Mouse (Mus musculus) liver, embryonic 14.5 days (tissue): ENCODE measurements at regions not wholly inside any gene's neighbourhood (a gene's known extent, or its start where the extent isn't known, plus 50 kb on each side); places are given as distances from the start of the nearest gene placed in this dataset.

Experiments
- ATAC-seq: fragments of 200-750 bp; cut with Nextera tagmentation; 2 replicates; pipeline ENCODE4 v1.8.0; 2017; ENCODE audit warnings: moderate number of reproducible peaks, mild to moderate bottlenecking, moderate library complexity; ENCODE audit not compliant: insufficient read depth
- DNase-seq, 3 experiments: peaks; one replicate each; pipeline ENCODE4 v3.0.0-alpha.2; 2012 to 2013; ENCODE audit warnings: low read depth in 3 of 3, low spot score in 3 of 3
- H3K27ac ChIP-seq: fragments of 300-500 bp; sonication (generic); 2 replicates; pipeline ENCODE4 v1.5.1; 2014; ENCODE audit warnings: moderate library complexity, mild to moderate bottlenecking, control low read depth, inconsistent platforms
- H3K27me3 ChIP-seq: fragments of 300-500 bp; sonication (generic); 2 replicates; pipeline ENCODE4 v1.6.1; 2014; ENCODE audit warnings: mild to moderate bottlenecking, low read length, moderate library complexity; ENCODE audit not compliant: control insufficient read depth, insufficient read depth
- H3K36me3 ChIP-seq: fragments of 300-500 bp; sonication (generic); replicated peaks from 2 replicates; pipeline ENCODE4 v1.6.1; 2014; ENCODE audit warnings: low read depth; ENCODE audit not compliant: control insufficient read depth, insufficient read depth
- H3K4me1 ChIP-seq, 2 experiments: fragments of 200-500 bp in 1 of 2; fragments of 300-500 bp in 1 of 2; sonication (generic) in 1 of 2; replicated peaks; 2 replicates each; pipeline ENCODE4 v1.6.1; 2012 to 2014; ENCODE audit warnings: antibody characterized with exemption in 1 of 2, inconsistent platforms in 1 of 2, low read length in 1 of 2; ENCODE audit not compliant: control insufficient read depth in 2 of 2, insufficient read depth in 2 of 2
- H3K4me2 ChIP-seq: fragments of 300-500 bp; sonication (generic); 2 replicates; pipeline ENCODE4 v1.6.1; 2014; ENCODE audit warnings: low read depth, mild to moderate bottlenecking, control low read depth, moderate library complexity
- H3K4me3 ChIP-seq, 2 experiments: fragments of 200-500 bp in 1 of 2; fragments of 300-500 bp in 1 of 2; sonication (generic) in 1 of 2; 2 replicates each; pipeline ENCODE4 v1.5.1; 2012 to 2014; ENCODE audit warnings: low read depth in 2 of 2, low read length in 2 of 2, mild to moderate bottlenecking in 2 of 2, control low read depth in 1 of 2, inconsistent platforms in 1 of 2, moderate library complexity in 1 of 2; ENCODE audit not compliant: insufficient read depth in 1 of 2
- H3K9ac ChIP-seq: fragments of 300-500 bp; sonication (generic); replicated peaks from 2 replicates; pipeline ENCODE4 v1.6.1; 2014; ENCODE audit warnings: mild to moderate bottlenecking, control low read depth, moderate library complexity
- H3K9me3 ChIP-seq: fragments of 300-500 bp; sonication (generic); 2 replicates; pipeline ENCODE4 v1.6.1; 2016; ENCODE audit warnings: low read length, mixed read lengths; ENCODE audit not compliant: control insufficient read depth
- CTCF ChIP-seq: IDR thresholded peaks from 2 replicates; pipeline ENCODE4 v1.5.1; 2016; ENCODE audit warnings: antibody characterized with exemption, low read depth, control low read depth
- EP300 ChIP-seq: IDR thresholded peaks from 2 replicates; pipeline ENCODE4 v1.6.1; 2016; ENCODE audit warnings: antibody characterized with exemption, low read depth
- whole genome bisulfite sequencing: fragments of 180-500 bp; shearing (Covaris S2); extraction: QIAGEN DNeasy Blood & Tissue Kit; methylation state at CpG from one replicate; pipeline ENCODE4 v1.1.7; 2014; ENCODE audit not compliant: insufficient replicate concordance; 5-methylcytosine and 5-hydroxymethylcytosine counted together

- H3K9ac ChIP-seq: no peak overlapping the region
- no peak overlapping the region for H3K27ac ChIP-seq
- H3K9me3 ChIP-seq: no peaks in the 10 kb centered on the region
- WGBS: 52% methylated on average over 1 of the region's 1 CpGs
- ATAC-seq: no peak
- no peak overlapping the region for H3K4me3 ChIP-seq
- TF ChIP-seq CTCF: no peak
- TF ChIP-seq EP300: no peak
- H3K4me1 ChIP-seq: 0 out of 4 replicates have a peak, but pooled peaks cover 0 to 2% of the 10 kb centered on the region in 2 experiments
- DNase-seq: no peak
- no peak overlapping the region for H3K4me2 ChIP-seq
- no peaks in the 10 kb centered on the region for H3K36me3 ChIP-seq
- no peaks in the 10 kb centered on the region for H3K27me3 ChIP-seq
These were observed 187.3 kb downstream of the Gm11146 start for GRCm38 (mm10) chr16:77414562-77414961.

GRCm38 (mm10) chr16:77409168-77409567, 192.7 kb downstream of the Gm11146 start:
- H3K4me2 ChIP-seq: no peak overlapping the region
- 67% methylated on average over 7 of the region's 7 CpGs for WGBS
- ATAC-seq: no peak
- no peak overlapping the region for H3K4me3 ChIP-seq
- H3K9me3 ChIP-seq: no peaks in the 10 kb centered on the region
- no peak overlapping the region for H3K27ac ChIP-seq
- H3K27me3 ChIP-seq: no peaks in the 10 kb centered on the region
- no peak for DNase-seq
- no peak overlapping the region for H3K9ac ChIP-seq
- no peak for TF ChIP-seq EP300
- no peak for TF ChIP-seq CTCF
- H3K4me1 ChIP-seq: no peaks in the 10 kb centered on the region
- H3K36me3 ChIP-seq: no peaks in the 10 kb centered on the region

GRCm38 (mm10) chr16:77406999-77407398, 194.9 kb downstream of the Gm11146 start:
- ATAC-seq: no peak
- no peak overlapping the region for H3K4me3 ChIP-seq
- no peak for TF ChIP-seq CTCF
- TF ChIP-seq EP300: no peak
- no peaks in the 10 kb centered on the region for H3K9me3 ChIP-seq
- H3K4me2 ChIP-seq: no peak overlapping the region
- 67% methylated on average over 5 of the region's 5 CpGs for WGBS
- no peaks in the 10 kb centered on the region for H3K27me3 ChIP-seq
- no peaks in the 10 kb centered on the region for H3K36me3 ChIP-seq
- DNase-seq: no peak
- H3K9ac ChIP-seq: no peak overlapping the region
- no peaks in the 10 kb centered on the region for H3K4me1 ChIP-seq
- no peak overlapping the region for H3K27ac ChIP-seq

GRCm38 (mm10) chr16:77405859-77406258, 196.0 kb downstream of the Gm11146 start:
- TF ChIP-seq EP300 (no peak), CTCF (no peak)
- Histone ChIP-seq H3K36me3 (no peaks in the 10 kb centered on the region), H3K4me2 (no peak overlapping the region), H3K9ac (no peak overlapping the region), H3K4me3 (no peak overlapping the region), H3K9me3 (no peaks in the 10 kb centered on the region), H3K27ac (no peak overlapping the region), H3K4me1 (no peaks in the 10 kb centered on the region), H3K27me3 (no peaks in the 10 kb centered on the region)
- DNase-seq: no peak
- ATAC-seq: no peak
- WGBS: 59% methylated on average over 6 of the region's 6 CpGs

GRCm38 (mm10) chr16:77405181-77405818, 196.6 kb downstream of the Gm11146 start:
- no peak overlapping the region for H3K9ac ChIP-seq
- H3K36me3 ChIP-seq: no peaks in the 10 kb centered on the region
- no peak for TF ChIP-seq EP300
- no peak for TF ChIP-seq CTCF
- 0 out of 4 replicates have a peak, but pooled peaks cover 0 to 2% of the 10 kb centered on the region in 2 experiments for H3K4me1 ChIP-seq
- no peaks in the 10 kb centered on the region for H3K27me3 ChIP-seq
- no peak overlapping the region for H3K27ac ChIP-seq
- H3K4me2 ChIP-seq: peak overlapping the region; percentile 18
- WGBS: 57% methylated on average over 8 of the region's 8 CpGs
- DNase-seq (peak in 1 of 3 experiments; percentile 18), ATAC-seq (peak; percentile 66; the same call in 1 of the 2 replicates)
- H3K4me3 ChIP-seq: no peak overlapping the region
- H3K9me3 ChIP-seq: no peaks in the 10 kb centered on the region
